Mouse (Mus musculus): ENCODE measurements around the gene Fam193b.
A peak's percentile ranks its signal among the peaks of the same experiment; 100 is the strongest.
"Not testable (repeated sequence)": the region's sequence is repeated elsewhere in the genome, so short reads cannot be mapped to it uniquely, and the experiment has no call there.

Fam193b gene

DNA sequence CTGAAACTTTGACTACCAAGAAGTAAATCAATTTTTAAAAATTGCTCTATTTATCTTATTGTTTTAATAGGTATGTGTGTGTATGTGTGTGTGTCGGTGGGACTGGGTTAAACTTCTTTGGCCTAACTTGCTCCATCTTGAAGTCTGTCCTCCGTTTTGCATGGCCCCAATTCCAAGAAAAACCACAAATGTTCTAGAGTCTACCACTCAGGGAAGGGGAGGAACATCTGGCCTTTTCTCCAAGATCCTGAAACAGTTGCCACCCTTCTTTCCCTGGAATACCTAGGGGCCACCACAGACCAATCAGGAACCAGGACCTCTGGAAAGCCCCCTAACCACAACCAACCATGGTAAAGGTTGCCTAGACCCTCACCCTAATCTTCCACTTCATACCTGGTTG is 1.1 kb upstream of the Fam193b start:
- no peak for DNase-seq (ENCODE audit: low spot score)

DNA sequence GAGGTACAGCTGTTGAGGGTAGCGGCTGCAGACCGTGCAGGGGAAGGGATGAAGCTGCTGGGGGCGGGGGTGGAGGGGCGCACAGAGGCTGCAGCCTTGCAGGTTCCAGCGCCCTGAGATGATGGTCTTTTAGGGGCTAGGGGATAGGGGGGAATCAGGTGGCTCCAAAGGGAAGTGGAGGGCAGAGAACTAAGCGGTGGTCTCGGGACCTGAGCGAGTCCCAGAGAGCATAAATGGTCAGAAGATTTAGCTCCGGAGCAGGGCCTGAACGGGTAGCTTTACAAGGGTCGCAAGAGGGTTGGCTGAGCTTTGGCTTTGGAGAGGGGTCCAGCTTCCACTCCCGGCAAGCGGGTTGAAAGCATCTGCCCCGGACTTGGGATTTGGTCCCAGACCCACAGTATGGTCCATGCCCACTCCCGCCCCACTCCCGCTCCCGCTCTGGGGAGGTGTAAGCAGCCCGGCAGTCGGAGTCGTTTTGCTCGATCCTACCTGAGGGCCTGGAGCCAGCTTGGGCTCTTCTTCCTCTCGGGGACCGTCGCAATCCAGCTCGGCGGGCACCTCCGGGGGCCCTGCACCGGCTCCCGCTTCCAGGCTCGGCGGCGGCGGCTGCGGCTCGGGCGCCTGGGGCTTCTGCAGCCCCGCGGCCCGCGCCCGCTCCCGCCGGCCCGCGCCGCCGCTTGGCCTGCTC is 490 bp downstream of the Fam193b start:
- DNase-seq (ENCODE audit: low spot score) = peak; percentile 55

- DNase-seq (ENCODE audit: low spot score) = no peak
Observed at GRCm38 (mm10) chr13:55569726-55570285, 1.1 kb downstream of the Fam193b start.

DNA sequence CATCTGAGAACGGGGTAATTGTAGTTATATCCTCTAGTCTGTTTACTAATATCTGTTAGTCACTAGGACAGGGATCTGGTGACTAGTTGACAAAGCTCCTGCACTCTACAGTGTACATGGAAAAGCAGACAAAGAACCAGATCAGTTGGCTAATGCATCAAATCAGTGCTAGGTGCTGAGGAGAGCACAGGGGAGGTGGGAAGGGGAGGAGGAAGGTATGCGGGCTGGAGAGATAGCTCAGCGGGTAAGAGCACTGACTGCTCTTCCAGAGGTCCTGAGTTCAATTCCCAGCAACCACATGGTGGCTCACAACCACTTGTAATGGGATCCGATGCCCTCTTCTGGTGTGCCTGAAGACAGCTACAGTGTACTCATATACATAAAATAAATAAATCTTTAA is 2.4 kb downstream of the Fam193b start:
- DNase-seq (ENCODE audit: low spot score) = not testable (repeated sequence)

- DNase-seq (ENCODE audit: low spot score) = no peak
Observed at GRCm38 (mm10) chr13:55567949-55568348, 3.0 kb downstream of the Fam193b start.

DNA sequence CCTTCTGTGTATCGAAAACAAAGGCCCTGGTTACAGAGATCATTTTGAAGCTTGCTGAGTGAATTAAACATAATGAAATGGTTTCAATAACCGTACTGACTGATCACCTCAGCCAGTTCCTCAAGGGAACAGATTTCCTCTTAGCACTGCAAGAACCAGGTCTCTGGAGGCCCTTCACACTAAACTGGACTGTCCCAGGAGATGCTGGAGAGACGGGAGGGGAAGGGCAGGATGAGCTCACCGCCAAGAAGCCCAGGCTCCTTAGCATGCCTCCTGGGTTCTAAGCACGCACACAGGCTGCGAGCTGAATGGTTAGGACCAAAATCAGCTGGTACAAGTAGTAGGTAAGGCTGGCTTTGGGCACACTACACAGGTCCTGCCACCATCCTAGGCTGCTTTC is 3.9 kb downstream of the Fam193b start:
- DNase-seq (ENCODE audit: low spot score) = no peak

- no peak for DNase-seq (ENCODE audit: low spot score)
Observed at GRCm38 (mm10) chr13:55563266-55563879, 7.5 kb downstream of the Fam193b start.

DNA sequence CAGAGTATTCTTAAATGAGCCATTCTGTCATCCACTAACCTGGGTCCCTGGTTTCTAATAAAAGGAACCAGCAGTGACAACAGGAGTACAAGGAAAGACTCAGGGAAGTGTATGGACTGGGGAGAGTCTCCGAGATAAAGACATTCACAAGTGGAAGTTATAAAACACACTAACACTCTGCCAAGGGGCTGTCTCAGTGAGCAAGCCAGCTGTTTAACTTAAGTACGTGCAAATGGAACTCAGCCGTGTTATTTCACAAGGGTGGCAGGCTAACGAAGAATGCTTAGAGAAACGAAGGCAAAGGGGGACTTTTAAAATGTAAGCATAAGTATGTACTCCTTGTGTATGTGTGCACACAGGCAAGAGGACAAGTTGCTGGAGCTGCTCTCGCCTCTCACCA is 13.4 kb downstream of the Fam193b start:
- DNase-seq (ENCODE audit: low spot score) = no peak

DNA sequence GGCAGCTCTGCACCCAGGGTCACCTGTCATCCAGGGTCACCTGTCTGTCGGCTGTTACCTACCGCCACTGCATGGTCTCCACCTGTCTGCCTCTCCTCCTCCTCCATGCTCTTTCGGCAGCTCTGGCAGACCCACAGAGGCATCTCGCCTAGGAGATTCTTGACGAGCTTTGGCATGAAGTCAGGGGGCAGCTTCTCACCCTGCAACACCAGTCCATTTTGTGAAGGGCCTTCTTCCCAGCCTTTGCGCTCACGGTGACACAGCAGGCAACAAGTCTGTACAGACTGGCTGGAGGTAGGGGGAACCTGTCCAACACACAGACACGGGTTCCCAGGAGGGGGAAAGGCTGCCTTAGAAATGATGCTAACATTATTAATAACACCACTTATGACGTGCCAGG is 15.0 kb downstream of the Fam193b start:
- DNase-seq (ENCODE audit: low spot score) = no peak

DNA sequence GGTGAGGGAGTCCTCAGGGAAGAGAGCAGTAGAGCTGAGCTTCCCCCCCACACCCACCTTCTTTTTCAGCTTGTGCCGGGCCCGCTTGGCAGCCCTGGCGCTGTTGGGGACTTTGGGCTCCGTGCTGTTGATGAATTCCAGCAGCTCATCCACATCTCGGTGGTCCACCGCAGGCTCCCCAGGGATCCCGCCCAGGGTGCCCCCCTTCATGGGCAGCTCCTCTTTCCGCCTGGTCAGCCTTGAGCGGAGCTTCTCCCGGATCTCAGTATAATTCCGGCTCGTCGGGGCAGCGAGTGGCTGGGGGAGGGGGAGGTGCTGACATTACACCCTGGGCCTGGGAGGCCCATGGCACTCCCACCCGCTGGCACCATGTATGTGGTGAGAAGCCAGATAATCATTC is 21.9 kb downstream of the Fam193b start:
- no peak for DNase-seq (ENCODE audit: low spot score)

- DNase-seq (ENCODE audit: low spot score) = no peak
Observed at GRCm38 (mm10) chr13:55548426-55548825, 22.5 kb downstream of the Fam193b start.

DNA sequence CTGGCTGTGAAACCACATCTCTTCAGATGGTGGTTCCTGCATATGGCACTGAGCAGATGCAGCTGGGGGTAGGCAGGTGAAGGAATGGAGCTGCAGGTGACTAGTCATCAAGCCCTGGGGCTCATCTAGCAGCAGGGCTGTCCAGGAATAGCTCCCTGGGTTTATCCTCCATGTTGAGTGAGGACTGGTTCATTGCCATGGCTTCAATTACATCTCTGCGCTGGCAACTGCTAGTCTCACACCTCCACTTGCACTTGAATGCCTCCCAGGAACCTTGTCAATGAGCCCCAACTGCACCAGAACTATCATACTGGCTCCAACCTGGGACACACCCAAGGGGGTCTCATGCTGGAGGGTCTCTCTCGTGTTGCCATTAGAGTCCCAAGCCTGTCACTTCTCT is 23.0 kb downstream of the Fam193b start:
- DNase-seq (ENCODE audit: low spot score) = no peak

GRCm38 (mm10) chr13:55544792-55545191 is 26.1 kb downstream of the Fam193b start:
- DNase-seq (ENCODE audit: low spot score) = no peak

- no peak for DNase-seq (ENCODE audit: low spot score)
Observed at GRCm38 (mm10) chr13:55543447-55543846, 27.5 kb downstream of the Fam193b start.

- DNase-seq (ENCODE audit: low spot score) = no peak
Observed at GRCm38 (mm10) chr13:55542891-55543290, 28.0 kb downstream of the Fam193b start.

DNA sequence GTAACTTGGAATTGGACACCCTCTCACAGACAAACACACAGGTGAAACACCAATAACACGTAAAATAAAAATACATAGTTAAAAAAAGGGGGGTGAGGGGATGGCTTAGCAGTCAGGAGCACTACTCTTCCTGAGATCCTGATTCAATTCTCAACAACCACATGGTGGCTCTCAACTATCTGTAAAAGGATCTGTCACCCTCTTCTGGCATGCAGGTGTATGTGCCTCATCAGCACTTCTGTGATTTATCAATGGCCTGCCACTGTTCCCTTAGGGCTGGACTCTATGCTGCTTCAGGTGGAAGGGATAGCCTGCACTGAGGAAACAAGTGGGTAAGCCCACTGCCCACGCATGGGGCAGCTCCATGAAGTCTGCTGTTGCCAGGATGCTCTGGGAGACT is 30.0 kb downstream of the Fam193b start:
- no peak for DNase-seq (ENCODE audit: low spot score)

DNA sequence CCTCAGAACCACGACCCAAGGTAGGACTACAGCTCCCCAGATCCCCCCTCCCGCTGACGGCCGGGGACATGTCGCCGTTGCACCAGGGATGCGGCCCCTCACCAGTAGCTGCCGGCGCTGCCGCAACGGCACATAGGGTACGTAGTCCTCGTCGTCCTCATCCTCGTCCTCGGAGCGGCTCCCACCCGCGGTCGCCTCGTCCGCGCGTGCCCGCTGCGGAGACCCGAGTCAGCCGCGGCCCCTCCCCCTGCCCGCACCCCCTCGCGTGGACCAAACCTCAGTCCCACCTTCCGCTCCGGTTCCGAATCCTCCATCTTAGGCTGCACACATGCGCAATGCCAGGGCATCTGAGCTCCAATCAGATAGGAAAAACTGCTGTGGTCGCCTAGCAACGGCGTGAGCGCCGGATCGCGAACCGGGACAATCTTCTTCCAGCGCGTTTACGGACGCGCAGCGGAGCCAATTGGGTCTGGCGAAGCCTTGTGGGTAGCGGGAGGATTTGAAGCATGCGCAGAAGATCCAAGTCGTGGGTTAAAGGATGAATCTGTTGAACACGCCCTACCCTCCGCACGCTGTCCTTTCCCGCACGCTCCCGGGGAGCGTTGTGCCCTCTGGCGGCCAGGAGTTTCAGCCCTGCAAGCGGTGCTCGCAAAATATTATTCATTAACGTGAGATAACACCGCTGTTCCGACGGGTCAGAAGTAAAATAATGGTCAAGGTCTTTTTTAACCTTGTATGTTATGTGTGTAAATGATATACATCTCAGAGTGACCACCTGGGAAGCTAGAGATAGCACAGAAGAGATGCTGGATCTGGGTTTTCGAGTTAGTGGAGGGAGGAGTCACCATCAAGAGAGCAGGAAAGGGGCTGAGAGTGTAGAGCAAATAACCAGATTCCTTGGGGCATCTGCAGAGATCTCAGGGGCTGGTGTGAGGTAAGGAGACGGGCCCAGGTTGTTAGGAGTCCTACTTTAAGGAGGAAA is 34.4 kb downstream of the Fam193b start, which contains the start of gene Ddx41:
Gene Ddx41, minus strand, starts transcription at position 465 of the 982 bp plus-strand sequence.
- peak; percentile 98 for DNase-seq (ENCODE audit: low spot score)

DNA sequence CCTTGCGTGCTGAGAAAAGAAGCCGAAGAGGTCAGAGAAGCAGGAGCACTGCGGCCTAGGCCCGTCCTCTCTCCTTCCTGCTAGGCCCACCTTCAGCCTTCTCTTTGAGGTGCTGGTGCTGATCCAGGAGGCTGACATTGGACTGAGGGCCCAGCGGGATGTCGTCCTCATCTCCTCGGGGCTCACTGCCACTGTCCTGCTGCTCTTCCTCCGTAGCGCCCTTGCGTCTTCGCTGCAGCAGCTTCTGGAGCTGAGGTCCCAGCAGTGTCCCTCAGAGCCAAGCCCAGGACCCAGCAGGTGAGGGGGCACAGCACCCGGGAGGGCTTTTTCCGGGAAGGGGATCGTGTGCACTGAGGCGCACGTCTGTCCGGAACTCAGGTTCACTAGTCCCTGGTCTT is 35.1 kb downstream of the Fam193b start:
- no peak for DNase-seq (ENCODE audit: low spot score)

DNA sequence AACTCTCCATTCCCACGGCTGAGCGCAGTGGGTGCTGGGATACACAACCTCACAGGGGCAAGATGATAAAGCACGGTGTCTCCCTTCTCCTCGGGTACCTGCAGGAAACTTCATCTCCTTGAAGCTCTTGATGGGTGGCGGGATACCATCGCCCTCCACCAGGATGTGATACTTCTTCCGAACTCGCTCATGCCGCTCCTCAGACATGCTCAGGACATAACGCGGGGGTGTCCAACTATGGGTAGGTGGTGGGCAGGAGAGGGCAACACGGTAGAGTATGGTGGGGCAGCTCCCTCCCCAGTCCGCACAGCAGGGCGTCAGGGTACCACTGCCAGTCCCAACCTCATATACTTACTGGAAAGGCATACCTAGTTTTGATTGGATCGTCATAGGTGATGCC is 35.7 kb downstream of the Fam193b start:
- no peak for DNase-seq (ENCODE audit: low spot score)

DNA sequence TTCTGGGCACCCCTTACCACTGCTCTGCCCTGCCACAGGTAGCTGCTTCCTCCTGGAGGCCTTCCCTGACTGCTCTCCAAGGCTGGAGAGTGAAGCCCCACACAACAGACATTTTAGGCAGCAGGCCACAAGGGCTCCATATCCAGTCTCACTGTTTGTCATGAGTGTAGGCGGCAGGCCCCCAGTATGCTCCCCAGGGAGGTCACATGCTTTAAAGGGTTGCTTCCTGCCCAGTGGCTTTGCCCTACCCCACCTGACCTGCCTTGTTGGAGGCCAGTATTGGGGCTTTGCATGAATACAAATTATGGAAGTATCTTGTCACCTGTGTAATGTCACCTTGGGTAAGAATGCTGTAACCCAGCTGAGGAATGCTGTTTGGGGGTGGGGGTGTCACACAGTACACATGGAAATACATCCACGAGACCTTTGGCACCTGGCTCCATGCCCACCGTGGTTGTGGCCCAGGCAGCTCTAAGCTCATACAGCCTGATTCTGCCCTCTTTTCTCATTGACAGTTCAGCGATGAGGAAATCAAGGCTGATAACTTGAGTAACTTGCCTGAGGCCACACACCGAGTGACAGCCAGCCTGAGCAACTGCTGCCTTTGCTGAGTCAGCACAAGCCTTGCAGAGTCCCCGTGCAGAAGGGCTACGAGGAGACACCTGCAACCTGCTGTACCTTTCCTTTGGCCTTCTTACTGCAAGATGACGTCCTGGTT is 41.6 kb downstream of the Fam193b start, which contains the start of gene Dok3:
Gene Dok3, minus strand, starts transcription at position 99 of the 718 bp plus-strand sequence.
- DNase-seq (ENCODE audit: low spot score) = no peak
